Mouse (Mus musculus): ENCODE results near the gene Rgl3.

Rgl3 gene

GRCm38 (mm10) chr9:21961366-21961980 is 27.8 kb downstream of the Rgl3 start:
- TF ChIP-seq GATA4 (IDR thresholded peaks at IDR 0.05; ENCODE audit: insufficient replicate concordance, low read length) = no peak

DNA sequence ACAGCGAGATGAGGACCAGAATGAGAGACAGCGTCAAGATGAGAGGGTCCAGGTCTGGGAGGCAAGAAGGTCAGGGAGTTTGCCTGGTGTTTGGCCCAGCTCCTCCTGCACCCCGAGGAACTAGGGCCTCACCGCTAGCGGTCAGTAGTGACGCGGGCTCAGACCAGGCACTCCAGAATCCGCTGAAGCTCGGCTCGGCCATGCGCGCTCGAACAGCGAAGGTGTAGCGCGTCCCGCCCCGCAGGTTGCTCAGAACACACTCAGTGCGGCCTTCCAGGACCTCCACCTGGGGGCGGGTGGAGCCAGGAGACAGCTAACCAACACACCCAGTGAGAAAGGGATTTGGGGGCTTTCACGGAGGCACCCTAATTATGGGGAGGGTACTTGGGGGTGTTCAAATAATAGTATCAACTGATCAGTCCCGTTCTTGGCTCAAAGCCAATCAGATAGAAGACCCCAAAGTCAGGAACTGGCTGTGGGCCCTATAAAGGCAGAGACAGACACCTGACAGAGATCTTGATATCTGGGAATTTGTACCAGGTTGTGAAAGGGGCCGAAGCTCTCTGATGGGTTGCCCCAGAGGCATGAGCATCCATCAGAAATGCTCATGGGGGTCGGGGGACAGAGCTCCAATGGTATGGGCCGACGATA is 28.6 kb downstream of the Rgl3 start:
- no peak for TF ChIP-seq GATA4 (IDR thresholded peaks at IDR 0.05; ENCODE audit: insufficient replicate concordance, low read length)

DNA sequence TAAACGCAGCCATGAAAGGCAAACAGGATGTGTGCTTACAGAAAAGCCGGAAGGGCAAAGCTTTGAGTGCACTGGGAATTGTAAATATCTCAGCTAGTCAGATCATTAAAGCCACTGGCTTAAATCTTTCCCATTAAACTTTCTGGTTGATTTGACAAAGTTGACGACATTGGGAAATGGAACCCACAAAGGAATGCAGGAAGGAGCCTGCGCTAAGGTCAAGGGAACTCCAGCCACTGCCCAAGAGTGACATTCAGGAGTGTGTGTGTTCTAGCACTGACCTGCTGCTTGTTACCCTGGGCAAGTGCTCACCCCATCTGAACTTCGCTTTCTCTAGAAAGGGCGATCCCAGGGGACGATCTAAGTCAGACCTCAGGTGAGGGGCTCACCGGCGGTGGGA is 29.1 kb downstream of the Rgl3 start:
- no peak for TF ChIP-seq GATA4 (IDR thresholded peaks at IDR 0.05; ENCODE audit: insufficient replicate concordance, low read length)

- TF ChIP-seq GATA4 (IDR thresholded peaks at IDR 0.05; ENCODE audit: insufficient replicate concordance, low read length) = no peak
These were observed 30.0 kb downstream of the Rgl3 start for GRCm38 (mm10) chr9:21959244-21959643.

GRCm38 (mm10) chr9:21958372-21958771 is 30.9 kb downstream of the Rgl3 start:
- no peak for TF ChIP-seq GATA4 (IDR thresholded peaks at IDR 0.05; ENCODE audit: insufficient replicate concordance, low read length)

GRCm38 (mm10) chr9:21955570-21956281 is 33.5 kb downstream of the Rgl3 start, which contains the start of gene Swsap1:
Gene Swsap1 (plus strand): TSS chr9:21955755.
- TF ChIP-seq GATA4 (IDR thresholded peaks at IDR 0.05; ENCODE audit: insufficient replicate concordance, low read length) = no peak

- no peak for TF ChIP-seq GATA4 (IDR thresholded peaks at IDR 0.05; ENCODE audit: insufficient replicate concordance, low read length)
These were observed 34.0 kb downstream of the Rgl3 start for GRCm38 (mm10) chr9:21955225-21955569.

GRCm38 (mm10) chr9:21954635-21955034 is 34.6 kb downstream of the Rgl3 start:
- no peak for TF ChIP-seq GATA4 (IDR thresholded peaks at IDR 0.05; ENCODE audit: insufficient replicate concordance, low read length)

GRCm38 (mm10) chr9:21953600-21953999 is 35.6 kb downstream of the Rgl3 start:
- TF ChIP-seq GATA4 (IDR thresholded peaks at IDR 0.05; ENCODE audit: insufficient replicate concordance, low read length) = no peak

DNA sequence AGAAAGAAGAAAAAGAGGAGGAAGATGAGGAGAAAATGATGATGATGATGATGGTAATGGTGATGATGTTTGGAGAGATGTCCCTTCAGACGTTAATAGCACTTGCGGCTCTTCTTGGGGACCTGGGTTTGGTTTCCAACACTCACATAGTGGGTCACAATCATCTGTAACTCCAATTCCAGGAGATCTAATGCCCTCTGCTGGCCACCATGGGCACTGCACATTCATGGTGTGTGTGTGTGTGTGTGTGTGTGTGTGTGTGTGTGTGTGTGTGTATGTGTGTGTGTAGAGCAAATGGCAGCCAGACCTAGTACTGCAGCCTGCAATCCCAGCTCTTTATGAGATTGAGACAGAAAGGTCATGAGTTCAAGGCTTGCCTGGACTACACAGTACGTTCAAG is 37.3 kb downstream of the Rgl3 start:
- no peak for TF ChIP-seq GATA4 (IDR thresholded peaks at IDR 0.05; ENCODE audit: insufficient replicate concordance, low read length)

DNA sequence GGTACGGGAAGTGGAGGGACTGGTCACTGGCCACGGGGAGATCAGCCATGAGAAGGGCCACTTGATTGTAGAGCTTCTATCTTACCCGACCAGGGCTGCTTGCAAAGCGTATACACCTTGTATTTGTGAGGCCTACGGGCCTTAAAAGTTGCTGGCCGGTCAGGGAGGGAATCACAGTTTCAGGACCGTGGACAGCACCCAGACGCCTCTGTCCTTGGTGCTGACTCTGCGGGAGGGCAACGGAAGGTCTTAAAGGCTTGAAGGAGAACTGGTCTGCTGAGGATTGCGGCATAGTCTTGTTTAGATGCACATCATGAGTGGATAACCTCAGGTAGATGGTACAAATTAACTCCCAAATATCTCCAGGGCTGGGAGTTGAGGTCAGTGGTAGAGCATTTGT is 38.9 kb downstream of the Rgl3 start:
- no peak for TF ChIP-seq GATA4 (IDR thresholded peaks at IDR 0.05; ENCODE audit: insufficient replicate concordance, low read length)

DNA sequence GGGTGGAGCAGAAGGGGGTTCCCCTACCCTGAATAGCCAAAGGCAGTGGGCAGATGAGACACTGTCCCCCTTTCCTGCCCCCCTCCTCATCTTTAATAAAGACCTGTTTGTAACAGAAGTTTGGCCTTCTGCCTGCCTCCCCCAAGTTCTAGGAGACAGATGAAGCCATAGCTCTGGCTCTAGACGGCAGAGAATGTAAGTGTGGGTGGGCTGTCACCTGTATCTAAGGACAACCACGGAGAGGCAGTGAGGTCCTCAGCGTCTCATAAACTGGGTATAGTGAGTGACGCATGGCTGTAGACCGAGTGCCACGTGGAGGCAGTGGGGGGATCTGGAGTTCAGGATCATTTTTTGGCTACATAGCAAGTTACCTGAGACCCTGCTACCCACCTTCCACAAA is 40.5 kb downstream of the Rgl3 start:
- no peak for TF ChIP-seq GATA4 (IDR thresholded peaks at IDR 0.05; ENCODE audit: insufficient replicate concordance, low read length)

DNA sequence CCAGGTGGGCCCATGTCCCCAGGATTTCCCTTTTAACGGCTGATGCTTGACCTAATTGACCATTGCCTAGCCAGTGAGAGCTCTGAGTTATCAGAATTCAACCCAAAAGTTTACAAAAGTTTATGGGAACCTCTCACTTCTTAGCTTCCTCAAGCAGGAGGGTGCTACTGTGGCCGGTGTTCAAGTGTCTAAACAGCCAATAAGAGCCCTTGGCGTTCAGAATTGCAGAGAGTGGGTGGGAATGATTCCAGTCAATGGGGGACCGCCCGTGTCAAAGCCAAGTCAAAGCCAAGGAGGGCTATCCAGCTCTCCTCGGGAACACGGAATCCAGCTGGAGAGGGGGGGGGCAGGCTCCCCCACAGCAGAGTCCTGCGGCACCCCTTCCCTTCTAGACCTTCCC is 41.1 kb downstream of the Rgl3 start:
- TF ChIP-seq GATA4 (IDR thresholded peaks at IDR 0.05; ENCODE audit: insufficient replicate concordance, low read length) = no peak

DNA sequence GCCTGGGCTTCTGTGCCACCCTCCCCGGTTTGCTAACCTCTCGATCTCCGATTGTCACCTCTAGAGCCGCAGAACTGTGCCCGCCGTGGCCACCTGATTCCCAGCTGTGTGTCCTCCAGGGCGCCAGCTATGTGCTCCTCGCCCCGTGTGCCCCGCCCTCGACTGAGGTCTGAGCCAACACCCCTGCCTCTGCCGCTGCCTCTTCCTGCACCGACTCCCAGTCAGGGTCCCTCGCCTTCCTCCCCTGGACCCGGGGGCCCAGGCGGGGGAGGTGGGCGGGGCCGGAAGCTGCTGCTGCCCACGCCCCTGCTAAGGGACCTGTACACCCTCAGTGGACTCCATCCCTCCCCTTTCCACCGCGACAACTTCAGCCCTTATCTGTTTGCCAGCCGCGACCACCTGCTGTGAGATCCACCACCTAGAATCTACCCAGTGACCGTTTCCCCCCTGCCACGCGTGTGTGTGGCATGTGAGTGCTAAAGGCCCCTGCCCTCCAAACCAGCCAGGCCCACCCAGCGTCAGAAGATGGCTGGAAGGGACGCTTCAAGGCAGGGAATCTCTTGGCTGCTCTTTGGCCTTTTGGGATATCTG is 41.6 kb downstream of the Rgl3 start:
- TF ChIP-seq GATA4 (IDR thresholded peaks at IDR 0.05; ENCODE audit: insufficient replicate concordance, low read length) = no peak

GRCm38 (mm10) chr9:21944267-21944666 is 45.0 kb downstream of the Rgl3 start:
- no peak for TF ChIP-seq GATA4 (IDR thresholded peaks at IDR 0.05; ENCODE audit: insufficient replicate concordance, low read length)

GRCm38 (mm10) chr9:21943638-21944037 is 45.6 kb downstream of the Rgl3 start:
- no peak for TF ChIP-seq GATA4 (IDR thresholded peaks at IDR 0.05; ENCODE audit: insufficient replicate concordance, low read length)

Measured in liver, adult (tissue).